Mouse (Mus musculus): ENCODE results near the gene Crtac1. TPM values are rescaled to one million over a fixed set of nuclear protein-coding genes. Genes with fewer than 3 reads are reported as not detected.

The Crtac1 gene
- total RNA-seq, 2 experiments from 2014 or later, result 0.17 TPM; not detected in 1

DNA sequence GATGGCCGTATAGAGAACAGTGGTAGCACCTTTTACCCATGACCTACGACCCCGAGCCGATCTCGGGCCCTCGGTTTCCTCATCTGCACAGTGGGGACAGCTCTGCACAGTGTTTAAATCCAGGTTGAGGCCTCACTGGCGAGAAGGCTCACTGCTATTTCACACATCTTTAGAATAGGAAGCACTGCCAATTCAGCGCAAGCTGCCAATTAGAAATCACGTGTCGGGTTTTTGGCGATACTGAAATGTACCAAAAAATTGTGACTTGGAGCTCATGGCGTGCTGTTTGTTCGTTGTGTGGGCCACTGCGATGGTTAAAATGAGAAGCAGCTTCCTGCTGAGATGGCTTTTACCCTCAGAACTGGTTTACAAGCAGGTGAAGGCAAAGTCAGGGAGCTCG lies 27.2 kb downstream of the Crtac1 start:
- no peak for TF ChIP-seq CTCF (IDR thresholded peaks at IDR 0.05)
- no peak overlapping the region for H3K27ac ChIP-seq
- H3K4me3 ChIP-seq, result no peak overlapping the region
- intact Hi-C loops (cut with DNase I), result no loop called here
- no peak for DNase-seq

DNA sequence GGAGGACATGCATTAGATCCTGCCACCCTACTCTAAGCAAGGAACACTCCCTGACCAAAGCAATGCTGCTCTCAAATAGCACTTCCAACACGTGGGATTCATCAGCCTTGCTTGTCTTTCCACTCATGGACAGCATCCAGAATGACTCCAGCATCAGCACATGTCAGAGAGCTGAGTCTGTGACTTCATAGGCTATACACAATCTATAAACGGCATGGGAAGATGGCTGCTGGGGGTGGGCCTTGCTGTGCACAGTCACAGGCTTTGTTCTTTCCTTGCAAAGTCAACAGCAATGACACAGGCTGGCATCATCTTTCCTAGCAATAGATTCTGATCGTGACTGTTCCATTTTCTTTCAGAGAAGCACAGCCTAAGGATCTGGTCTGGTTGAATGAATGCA lies 31.6 kb downstream of the Crtac1 start:
- no peak overlapping the region for H3K27ac ChIP-seq
- intact Hi-C loops (cut with DNase I), result no loop called here

DNA sequence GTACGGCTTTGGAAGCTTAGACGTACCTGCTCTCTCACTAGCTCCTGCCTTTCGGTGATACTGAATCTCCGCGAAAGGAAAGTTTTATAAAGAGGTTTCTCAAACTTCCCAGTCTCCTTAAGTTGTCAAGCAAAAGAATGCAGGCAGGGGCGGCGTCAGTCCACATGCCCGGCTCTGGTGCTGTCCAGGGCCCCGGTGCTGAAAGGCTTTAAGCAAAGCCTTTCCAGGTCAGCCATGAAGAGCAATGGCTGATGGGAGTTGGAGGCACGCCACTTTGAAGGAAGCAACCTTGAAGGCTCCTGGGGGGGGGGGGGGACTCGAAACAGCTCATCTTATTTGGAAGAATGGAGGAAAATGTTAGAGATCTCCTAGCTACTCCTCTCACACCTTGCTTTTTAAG lies 34.3 kb downstream of the Crtac1 start:
- no peak for DNase-seq
- intact Hi-C loops (cut with DNase I), result no loop called here
- H3K27ac ChIP-seq, result no peak overlapping the region
- no peak overlapping the region for H3K4me3 ChIP-seq
- TF ChIP-seq CTCF (IDR thresholded peaks at IDR 0.05), result no peak

More for the DNA sequence above, 31.6 kb downstream of the Crtac1 start:
- H3K4me3 ChIP-seq, result no peak overlapping the region
- DNase-seq, result no peak
- TF ChIP-seq CTCF (IDR thresholded peaks at IDR 0.05), result no peak

DNA sequence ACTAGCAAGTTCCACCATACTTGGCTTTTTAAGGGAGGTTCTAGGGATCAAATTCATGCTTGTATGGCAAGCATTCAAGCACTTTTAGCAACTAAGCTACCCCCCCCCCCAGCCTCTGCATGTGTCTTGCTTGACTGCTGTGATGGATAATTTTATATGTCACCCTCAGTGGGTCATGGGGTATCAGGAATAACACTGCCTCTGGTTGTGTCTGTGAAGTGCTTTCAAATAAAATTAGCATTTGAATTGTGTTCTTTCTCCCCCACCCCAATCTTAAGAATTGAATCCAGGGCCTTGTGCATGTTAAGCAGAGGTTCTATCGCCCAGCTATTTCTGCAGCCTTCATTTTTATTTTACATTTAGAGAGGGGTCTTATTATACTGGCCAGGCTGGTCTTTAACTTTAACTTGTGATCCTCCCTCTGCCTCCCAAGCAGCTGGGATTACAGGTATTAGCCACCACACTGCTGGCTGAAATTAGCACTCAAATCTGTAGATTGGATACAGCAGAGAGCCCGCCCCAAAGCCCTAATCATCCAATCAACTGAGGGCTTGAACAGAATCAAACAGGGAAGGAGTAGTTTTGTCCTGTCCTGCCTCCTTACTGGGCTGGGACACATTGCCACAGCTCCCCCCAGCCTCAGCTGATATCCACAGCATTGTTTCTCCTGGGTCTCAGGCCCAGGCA lies 36.6 kb downstream of the Crtac1 start:
- no peak for DNase-seq
- H3K27ac ChIP-seq, result no peak overlapping the region
- TF ChIP-seq CTCF (IDR thresholded peaks at IDR 0.05), result no peak
- H3K4me3 ChIP-seq, result no peak overlapping the region
- intact Hi-C loops (cut with DNase I), result no loop called here

DNA sequence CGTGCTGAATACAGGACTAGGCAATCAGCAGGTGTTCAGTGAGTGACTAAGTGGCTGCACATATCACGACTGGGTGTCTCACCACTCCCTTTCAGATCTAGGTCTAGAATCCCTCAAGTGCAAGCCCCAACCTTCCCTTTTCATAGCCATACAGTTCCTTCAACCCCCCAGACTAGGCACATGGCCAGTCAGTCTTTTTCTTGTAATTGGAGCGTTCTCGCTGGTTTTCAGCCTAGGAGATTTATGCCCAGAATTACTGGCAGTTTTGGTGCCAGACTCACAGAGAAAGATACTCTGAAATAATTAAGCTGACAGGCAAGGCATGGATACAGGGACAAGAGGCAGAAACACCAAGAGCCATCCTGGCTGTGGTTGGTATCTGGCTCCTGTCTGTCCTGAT lies 37.7 kb downstream of the Crtac1 start:
- Histone ChIP-seq H3K27ac (no peak overlapping the region), H3K4me3 (no peak overlapping the region)
- no peak for DNase-seq
- TF ChIP-seq CTCF (IDR thresholded peaks at IDR 0.05), result no peak
- intact Hi-C loops (cut with DNase I), result no loop called here

DNA sequence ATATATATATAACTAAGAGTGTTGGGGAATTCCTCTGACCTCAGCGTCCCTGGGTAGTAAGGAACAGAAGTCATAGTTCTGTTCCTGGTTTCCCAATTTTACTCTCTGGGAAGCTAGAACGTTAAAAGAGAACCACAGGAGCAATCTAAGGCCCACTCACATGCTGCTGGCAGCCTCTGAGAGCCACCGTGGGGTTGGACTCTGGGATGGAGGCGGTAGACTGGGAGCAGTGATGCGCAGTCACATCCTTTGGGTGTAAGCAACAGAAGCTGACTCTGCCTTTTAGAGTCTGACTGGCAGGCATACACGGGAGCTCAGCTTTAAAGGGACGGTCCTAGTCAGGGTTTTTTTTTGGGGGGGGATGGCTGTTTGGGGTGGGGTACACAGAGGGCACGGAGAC lies 39.5 kb downstream of the Crtac1 start:
- Histone ChIP-seq H3K4me3 (no peak overlapping the region), H3K27ac (no peak overlapping the region)
- no peak for DNase-seq
- no peak for TF ChIP-seq CTCF (IDR thresholded peaks at IDR 0.05)
- intact Hi-C loops (cut with DNase I), result no loop called here

DNA sequence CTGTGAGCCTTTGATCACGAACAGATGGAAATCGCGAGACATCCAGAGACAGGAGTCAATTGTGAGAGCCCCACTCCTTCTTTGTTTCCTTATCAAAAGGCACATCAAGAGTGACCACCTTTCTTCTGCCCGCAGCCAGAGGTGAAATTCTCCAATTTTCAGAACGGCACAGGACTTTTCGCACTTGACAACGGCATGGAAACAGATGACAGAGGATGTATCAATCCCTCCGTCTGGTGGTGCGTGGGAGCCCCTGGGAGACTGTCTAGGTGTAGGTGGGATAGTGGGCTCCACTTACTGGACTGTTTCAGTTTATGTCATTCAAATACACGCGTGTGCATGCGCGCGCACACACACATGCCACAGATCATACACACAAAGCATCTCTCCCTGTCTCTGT lies 42.0 kb downstream of the Crtac1 start:
- no peak for DNase-seq
- no peak overlapping the region for H3K27ac ChIP-seq
- intact Hi-C loops (cut with DNase I), result no loop called here
- no peak for TF ChIP-seq CTCF (IDR thresholded peaks at IDR 0.05)
- H3K4me3 ChIP-seq, result no peak overlapping the region

DNA sequence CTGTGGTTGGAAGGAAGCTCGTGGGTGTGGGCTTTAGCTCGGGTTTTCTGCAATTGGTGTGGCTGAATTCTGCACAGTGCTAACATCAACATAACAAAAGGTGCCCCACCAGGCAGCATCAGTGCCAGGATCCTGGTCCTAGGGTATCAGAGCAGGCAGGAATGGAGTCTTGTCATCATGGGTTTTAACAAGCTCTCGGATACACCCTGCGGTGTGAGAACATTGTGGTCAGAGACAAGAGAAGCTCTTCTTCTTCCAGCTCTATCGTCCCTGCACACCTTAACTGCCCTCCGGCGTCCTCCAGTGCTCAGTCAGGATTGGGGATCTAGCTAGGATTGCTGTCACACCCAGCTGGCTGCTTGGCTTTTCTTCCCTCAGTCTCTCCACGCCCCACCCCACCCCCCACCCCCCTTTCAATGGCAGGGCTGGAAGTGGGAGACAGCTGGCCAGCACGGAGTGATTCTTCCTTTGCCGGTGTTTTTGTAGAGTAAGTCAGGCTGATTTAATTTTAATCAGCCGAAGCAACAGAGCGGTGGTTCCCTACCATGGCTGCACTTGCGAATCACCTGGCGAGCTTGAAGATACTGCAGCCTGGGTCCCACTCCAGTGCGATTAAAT lies 46.5 kb downstream of the Crtac1 start:
- TF ChIP-seq CTCF (IDR thresholded peaks at IDR 0.05), result no peak
- intact Hi-C loops (cut with DNase I), result no loop called here
- no peak overlapping the region for H3K27ac ChIP-seq
- DNase-seq, result no peak
- H3K4me3 ChIP-seq, result no peak overlapping the region

DNA sequence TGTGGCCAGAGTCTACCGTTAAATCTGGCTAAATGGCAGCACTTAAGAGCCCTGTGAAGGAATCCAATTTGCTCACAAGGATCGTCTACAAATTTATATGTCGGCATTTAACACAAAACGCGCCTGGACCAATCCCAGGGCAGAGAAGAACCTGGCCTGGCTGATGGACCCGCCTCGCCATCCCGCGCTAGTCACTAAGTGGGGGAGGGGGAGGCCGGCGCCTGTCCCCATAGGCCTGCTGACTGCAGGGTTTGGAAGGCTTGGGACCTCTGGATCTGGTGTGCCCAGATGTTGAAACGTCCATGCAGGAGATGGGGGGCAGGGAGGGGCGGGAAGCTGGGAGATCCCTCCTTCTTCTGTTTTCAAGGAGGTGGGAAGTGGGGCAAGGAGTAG lies 50.6 kb downstream of the Crtac1 start:
- intact Hi-C loops (cut with DNase I), result no loop called here
- Histone ChIP-seq H3K27ac (no peak overlapping the region), H3K4me3 (no peak overlapping the region)
- no peak for TF ChIP-seq CTCF (IDR thresholded peaks at IDR 0.05)
- DNase-seq, result no peak

DNA sequence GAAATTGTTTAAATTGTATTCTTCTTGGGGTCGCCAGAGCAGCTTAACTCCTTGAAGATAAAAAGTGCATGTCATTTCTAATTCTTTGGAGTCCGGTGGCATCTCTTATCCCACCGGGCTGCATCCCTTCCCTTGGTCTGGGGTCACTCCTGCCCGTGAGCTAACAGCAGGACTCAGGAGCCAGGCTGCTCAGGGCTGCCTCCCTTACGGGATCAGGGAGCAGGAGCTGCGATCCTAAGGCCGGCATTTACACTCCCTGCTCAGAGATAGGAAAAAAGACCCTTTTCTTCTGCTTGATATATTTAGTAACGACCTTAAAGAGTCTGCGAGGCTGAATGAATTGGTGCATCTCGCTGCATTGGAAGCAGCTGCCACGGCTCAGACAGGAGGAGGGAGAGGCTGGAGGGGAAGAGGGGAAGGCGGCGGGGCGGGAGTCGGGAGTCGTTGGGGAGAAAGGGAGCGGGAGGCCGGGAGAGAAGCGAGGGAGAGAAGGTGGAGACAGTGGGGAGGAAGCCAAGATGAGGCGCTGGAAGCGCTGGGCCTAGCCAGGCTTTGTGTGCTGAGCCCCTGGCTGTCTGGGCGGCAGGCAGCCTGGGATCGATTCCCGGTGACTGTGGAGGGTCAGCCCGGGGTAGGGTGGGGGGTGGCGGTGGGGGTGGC lies 51.1 kb downstream of the Crtac1 start:
- Histone ChIP-seq H3K4me3 (no peak overlapping the region), H3K27ac (no peak overlapping the region)
- intact Hi-C loops (cut with DNase I), result no loop called here
- DNase-seq, result no peak
- TF ChIP-seq CTCF (IDR thresholded peaks at IDR 0.05), result no peak

DNA sequence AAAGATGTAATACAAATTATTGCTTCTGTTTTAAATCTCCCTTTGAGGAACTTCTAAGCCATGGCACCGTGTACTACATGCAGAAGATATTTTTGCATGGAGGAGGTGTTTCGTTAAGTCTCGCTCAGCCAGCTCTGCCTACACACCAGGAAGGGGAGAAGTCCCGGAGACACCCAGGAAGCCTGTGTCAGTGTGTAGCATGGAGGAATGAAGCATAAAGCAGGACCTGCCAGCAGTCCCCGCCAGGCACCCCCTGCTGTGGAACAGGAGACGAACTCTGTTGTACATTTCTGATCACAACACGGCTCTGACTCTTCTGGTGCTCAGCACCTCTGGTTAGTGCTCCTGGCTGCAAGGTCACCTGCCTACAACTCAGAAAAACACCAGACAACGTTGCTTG lies 51.8 kb downstream of the Crtac1 start:
- TF ChIP-seq CTCF (IDR thresholded peaks at IDR 0.05), result no peak
- no peak for DNase-seq
- no peak overlapping the region for H3K27ac ChIP-seq
- H3K4me3 ChIP-seq, result no peak overlapping the region
- intact Hi-C loops (cut with DNase I), result no loop called here

DNA sequence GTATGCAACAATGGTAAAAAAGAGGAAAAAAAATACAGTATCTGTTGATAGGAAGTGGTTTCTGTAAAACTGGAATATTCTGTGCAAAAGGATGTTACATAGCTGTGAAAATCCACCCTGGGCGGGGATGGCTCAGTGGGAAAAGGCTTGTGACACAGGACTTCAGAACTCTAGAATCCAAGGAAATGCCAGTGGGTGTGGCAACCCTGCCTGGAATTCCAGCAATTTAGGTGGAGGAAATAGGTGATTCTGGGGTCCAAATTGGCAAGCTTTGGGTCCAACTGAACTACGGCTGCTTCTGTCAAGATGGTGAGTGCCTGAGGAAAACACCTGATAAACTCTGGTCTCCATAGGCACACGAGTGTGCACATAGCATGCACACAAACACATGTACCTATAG lies 54.4 kb downstream of the Crtac1 start:
- intact Hi-C loops (cut with DNase I), result no loop called here
- H3K4me3 ChIP-seq, result no peak overlapping the region

DNA sequence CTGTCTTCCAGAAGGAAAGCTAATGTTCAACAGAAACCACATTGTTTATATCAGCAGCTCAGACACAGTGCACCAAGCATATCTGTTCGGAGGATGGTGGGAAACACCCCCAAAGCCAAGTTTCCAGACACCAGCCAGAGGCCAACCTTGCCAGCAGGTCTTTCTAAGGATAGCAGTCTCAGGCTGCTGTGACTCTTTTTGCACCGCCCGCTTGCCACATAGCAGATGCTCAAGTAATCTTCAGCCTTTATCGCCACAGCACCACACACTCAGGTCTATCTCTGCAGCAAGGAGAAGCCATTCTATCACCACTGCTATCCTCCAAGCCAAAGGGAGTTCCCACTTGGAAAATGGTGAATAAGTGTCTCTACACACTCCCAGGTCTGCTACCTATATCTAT lies 68.0 kb downstream of the Crtac1 start:
- Histone ChIP-seq H3K4me3 (no peak overlapping the region), H3K27ac (no peak overlapping the region)
- intact Hi-C loops (cut with DNase I), result no loop called here
- no peak for DNase-seq
- no peak for TF ChIP-seq CTCF (IDR thresholded peaks at IDR 0.05)

More for the DNA sequence above, 54.4 kb downstream of the Crtac1 start:
- TF ChIP-seq CTCF (IDR thresholded peaks at IDR 0.05), result no peak
- DNase-seq, result no peak
- H3K27ac ChIP-seq, result no peak overlapping the region

DNA sequence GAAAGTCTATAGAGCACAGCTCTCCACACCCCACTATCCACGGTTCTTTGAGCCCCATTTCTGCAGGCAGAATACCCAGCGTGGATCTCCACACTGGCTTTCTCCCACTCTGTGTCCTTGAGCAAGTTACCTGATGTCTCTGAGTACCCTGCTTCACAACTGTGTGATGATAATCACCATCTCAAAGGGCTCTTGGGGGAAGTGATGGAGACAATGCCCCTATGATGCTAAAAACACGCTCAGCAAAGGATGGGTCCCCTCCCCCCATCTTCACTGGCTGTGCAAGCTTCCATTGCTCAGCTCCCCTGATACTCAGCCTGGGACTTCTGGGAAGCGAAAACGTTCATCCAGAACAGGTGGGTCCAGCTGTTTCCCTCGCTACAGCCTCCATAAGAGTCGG lies 73.2 kb downstream of the Crtac1 start:
- intact Hi-C loops (cut with DNase I), result no loop called here
- no peak for DNase-seq
- H3K4me3 ChIP-seq, result no peak overlapping the region
- no peak for TF ChIP-seq CTCF (IDR thresholded peaks at IDR 0.05)
- no peak overlapping the region for H3K27ac ChIP-seq

Measured in gastrocnemius, adult 2 months (tissue).